Mouse (Mus musculus) neural tube, embryonic 11.5 days (tissue): ENCODE measurements around the gene Dph5. TPM values are rescaled to one million over a fixed set of nuclear protein-coding genes. Genes with fewer than 3 reads are reported as not detected.

Experiments used
- ATAC-seq: fragments of 200-750 bp; cut with Nextera tagmentation; 2 replicates; pipeline ENCODE4 v1.8.0; 2017; ENCODE audit warnings: moderate number of reproducible peaks, mild to moderate bottlenecking, moderate TSS enrichment, moderate library complexity; ENCODE audit not compliant: insufficient read depth, low FRiP score, low TSS enrichment
- DNase-seq: peaks from one replicate; pipeline ENCODE4 v3.0.0-alpha.2; 2015; ENCODE audit warnings: low spot score
- H3K27ac ChIP-seq: fragments of 300-500 bp; sonication (generic); 2 replicates; pipeline ENCODE4 v1.5.1; 2014; ENCODE audit warnings: low read depth, mild to moderate bottlenecking, low read length
- H3K27me3 ChIP-seq: fragments of 300-500 bp; sonication (generic); 2 replicates; pipeline ENCODE4 v1.6.1; 2014; ENCODE audit warnings: mild to moderate bottlenecking, low read length, mixed read lengths; ENCODE audit not compliant: control insufficient read depth, insufficient read depth
- H3K36me3 ChIP-seq: fragments of 300-500 bp; sonication (generic); 2 replicates; pipeline ENCODE4 v1.6.1; 2014; ENCODE audit warnings: mild to moderate bottlenecking, low read length, moderate library complexity, mixed read lengths; ENCODE audit not compliant: control insufficient read depth, insufficient read depth
- H3K4me1 ChIP-seq: fragments of 300-500 bp; sonication (generic); 2 replicates; pipeline ENCODE4 v1.6.1; 2014; ENCODE audit warnings: low read length, mixed read lengths; ENCODE audit not compliant: control insufficient read depth, insufficient read depth
- H3K4me2 ChIP-seq: fragments of 300-500 bp; sonication (generic); 2 replicates; pipeline ENCODE4 v1.6.1; 2014; ENCODE audit warnings: low read depth, mild to moderate bottlenecking, moderate library complexity
- H3K4me3 ChIP-seq: fragments of 300-500 bp; sonication (generic); 2 replicates; pipeline ENCODE4 v1.5.1; 2014; ENCODE audit warnings: low read depth, low read length
- H3K9ac ChIP-seq: fragments of 300-500 bp; sonication (generic); 2 replicates; pipeline ENCODE4 v1.6.1; 2014; ENCODE audit warnings: mild to moderate bottlenecking, low read length
- H3K9me3 ChIP-seq: fragments of 300-500 bp; sonication (generic); 2 replicates; pipeline ENCODE4 v1.6.1; 2016; ENCODE audit warnings: low read length; ENCODE audit not compliant: control insufficient read depth
- WGBS: fragments of 180-500 bp; shearing (Covaris S2); extraction: QIAGEN DNeasy Blood & Tissue Kit; methylation state at CpG from one replicate; pipeline ENCODE4 v1.1.7; 2014; 5-methylcytosine and 5-hydroxymethylcytosine counted together
- microRNA-seq: library from miRNA; unstranded; fragments of <30 nt; microRNA quantifications from one replicate; pipeline ENCODE4, GENCODE M21; 2016
- polyA plus RNA-seq: library from polyadenylated mRNA; unstranded; fragments of >200 nt; fragmentation: Nextera tagmentation; extraction: Ambion mirVana; gene quantifications from 2 replicates; pipeline ENCODE4 v1.2.1, GENCODE M21; 2014

Gene Dph5
- polyA plus RNA-seq, 1 experiment from 2014 or later, result 31.1 TPM

- peaks cover 2% of the 10 kb centered on the region; the same call in 1 of the 2 replicates for H3K36me3 ChIP-seq
- DNase-seq (no peak), ATAC-seq (no peak)
- H3K4me3 ChIP-seq, result no peak overlapping the region
- H3K9me3 ChIP-seq, result no peaks in the 10 kb centered on the region
- no peaks in the 10 kb centered on the region for H3K27me3 ChIP-seq
- H3K4me1 ChIP-seq, result no peaks in the 10 kb centered on the region
- no peak overlapping the region for H3K4me2 ChIP-seq
- H3K27ac ChIP-seq, result no peak overlapping the region
- H3K9ac ChIP-seq, result no peak overlapping the region
- WGBS, result 93% methylated on average over 20 of the region's 20 CpGs
These were observed 83.6 kb downstream of the Dph5 start for GRCm38 (mm10) chr3:115971045-115971785.

GRCm38 (mm10) chr3:115971891-115972646 lies 84.4 kb downstream of the Dph5 start:
- no peaks in the 10 kb centered on the region for H3K27me3 ChIP-seq
- ATAC-seq (no peak), DNase-seq (no peak)
- no peak overlapping the region for H3K27ac ChIP-seq
- WGBS, result 93% methylated on average over 14 of the region's 14 CpGs
- no peaks in the 10 kb centered on the region for H3K4me1 ChIP-seq
- peaks cover 2% of the 10 kb centered on the region; the same call in 1 of the 2 replicates for H3K36me3 ChIP-seq
- H3K4me3 ChIP-seq, result no peak overlapping the region
- H3K4me2 ChIP-seq, result no peak overlapping the region
- no peaks in the 10 kb centered on the region for H3K9me3 ChIP-seq
- no peak overlapping the region for H3K9ac ChIP-seq

- H3K4me3 ChIP-seq, result no peak overlapping the region
- no peaks in the 10 kb centered on the region for H3K4me1 ChIP-seq
- H3K9me3 ChIP-seq, result no peaks in the 10 kb centered on the region
- H3K36me3 ChIP-seq, result peaks cover 2% of the 10 kb centered on the region; the same call in 1 of the 2 replicates
- 92% methylated on average over 6 of the region's 6 CpGs for WGBS
- no peak overlapping the region for H3K4me2 ChIP-seq
- H3K27me3 ChIP-seq, result no peaks in the 10 kb centered on the region
- ATAC-seq (no peak), DNase-seq (no peak)
- no peak overlapping the region for H3K27ac ChIP-seq
- no peak overlapping the region for H3K9ac ChIP-seq
These were observed 86.6 kb downstream of the Dph5 start for GRCm38 (mm10) chr3:115974228-115974627.

- Histone ChIP-seq H3K36me3 (peaks cover 2% of the 10 kb centered on the region; the same call in 1 of the 2 replicates), H3K4me3 (no peak overlapping the region), H3K27me3 (no peaks in the 10 kb centered on the region), H3K4me2 (no peak overlapping the region), H3K9ac (no peak overlapping the region), H3K9me3 (no peaks in the 10 kb centered on the region), H3K27ac (no peak overlapping the region), H3K4me1 (no peaks in the 10 kb centered on the region)
- 93% methylated on average over 10 of the region's 10 CpGs for WGBS
- DNase-seq (no peak), ATAC-seq (no peak)
These were observed 87.4 kb downstream of the Dph5 start for GRCm38 (mm10) chr3:115974995-115975394.

GRCm38 (mm10) chr3:115979000-115979399 lies 91.4 kb downstream of the Dph5 start:
- Histone ChIP-seq H3K36me3 (peaks cover 7% of the 10 kb centered on the region), H3K4me3 (no peak overlapping the region), H3K9ac (no peak overlapping the region), H3K4me1 (no peaks in the 10 kb centered on the region), H3K27me3 (no peaks in the 10 kb centered on the region), H3K27ac (no peak overlapping the region), H3K4me2 (no peak overlapping the region), H3K9me3 (no peaks in the 10 kb centered on the region)
- 42% methylated on average over 1 of the region's 1 CpGs for WGBS
- DNase-seq (no peak), ATAC-seq (no peak)

GRCm38 (mm10) chr3:115983217-115983616 lies 95.6 kb downstream of the Dph5 start:
- Histone ChIP-seq H3K27me3 (no peaks in the 10 kb centered on the region), H3K9ac (no peak overlapping the region), H3K9me3 (no peaks in the 10 kb centered on the region), H3K27ac (no peak overlapping the region), H3K36me3 (peaks cover 11% of the 10 kb centered on the region), H3K4me3 (no peak overlapping the region), H3K4me1 (no peaks in the 10 kb centered on the region), H3K4me2 (no peak overlapping the region)
- WGBS, result 94% methylated on average over 8 of the region's 8 CpGs
- no peak for ATAC-seq
- DNase-seq, result no peak

Small RNA genes within 50 kb of the gene (microRNA-seq; reads per million reads assigned to microRNA genes)
- not detected for gene Mir669n

Other genes with a start within 250 kb of the Dph5 start
- gene S1pr1, start 172.8 kb upstream of the Dph5 start, polyA plus RNA-seq, result 14.3 and 15.7 TPM in 2 replicates
- gene Slc30a7, start 119.6 kb downstream of the Dph5 start, polyA plus RNA-seq, result 31.8 and 32.9 TPM in 2 replicates
- gene Extl2, start 119.6 kb downstream of the Dph5 start, polyA plus RNA-seq, result 26.7 and 28.9 TPM in 2 replicates
- gene Vcam1, start 241.9 kb downstream of the Dph5 start, polyA plus RNA-seq, result 38.0 and 43.5 TPM in 2 replicates